Mouse (Mus musculus) heart, adult 2 months (tissue): ENCODE measurements around the gene Evi5l.

Source experiments
- CTCF ChIP-seq: fragments of 200-600 bp; IDR thresholded peaks from 2 replicates; pipeline ENCODE4 v1.8.1; 2022; ENCODE audit warnings: antibody characterized with exemption, mild to moderate bottlenecking, moderate library complexity
- POLR2A ChIP-seq: fragments of 200-500 bp; IDR thresholded peaks from 2 replicates; pipeline ENCODE4 v1.6.1; 2011; ENCODE audit warnings: mild to moderate bottlenecking, low read depth, low read length, control low read depth; ENCODE audit not compliant: insufficient read depth

- TF ChIP-seq POLR2A (no peak), CTCF (no peak)
Observed at GRCm38 (mm10) chr8:4162786-4163185, 3.6 kb upstream of the Evi5l start.
